Mouse (Mus musculus) heart, embryonic 12.5 days (tissue): ENCODE measurements around the gene Cab39. TPM values are rescaled to one million over a fixed set of nuclear protein-coding genes. Genes with fewer than 3 reads are reported as not detected.

Source experiments
- ATAC-seq: fragments of 200-750 bp; cut with Nextera tagmentation; 2 replicates; pipeline ENCODE4 v1.8.0; 2017; ENCODE audit warnings: moderate TSS enrichment, moderate library complexity; ENCODE audit not compliant: insufficient number of reproducible peaks, low FRiP score
- H3K27ac ChIP-seq: fragments of 300-500 bp; sonication (generic); 2 replicates; pipeline ENCODE4 v1.5.1; 2016; ENCODE audit warnings: mild to moderate bottlenecking, moderate library complexity; ENCODE audit not compliant: poor library complexity, severe bottlenecking
- H3K27me3 ChIP-seq: fragments of 300-500 bp; sonication (generic); replicated peaks from 2 replicates; pipeline ENCODE4 v1.6.1; 2016; ENCODE audit warnings: mild to moderate bottlenecking, moderate library complexity
- H3K36me3 ChIP-seq: fragments of 300-500 bp; sonication (generic); 2 replicates; pipeline ENCODE4 v1.6.1; 2016; ENCODE audit warnings: mild to moderate bottlenecking, moderate library complexity
- H3K4me1 ChIP-seq: fragments of 300-500 bp; sonication (generic); replicated peaks from 2 replicates; pipeline ENCODE4 v1.6.1; 2016; ENCODE audit warnings: mild to moderate bottlenecking
- H3K4me2 ChIP-seq: fragments of 300-500 bp; sonication (generic); 2 replicates; pipeline ENCODE4 v1.6.1; 2016; ENCODE audit warnings: mild to moderate bottlenecking, moderate library complexity
- H3K4me3 ChIP-seq: fragments of 300-500 bp; sonication (generic); 2 replicates; pipeline ENCODE4 v1.5.1; 2016; ENCODE audit warnings: mild to moderate bottlenecking
- H3K9ac ChIP-seq: fragments of 300-500 bp; sonication (generic); 2 replicates; pipeline ENCODE4 v1.6.1; 2016; ENCODE audit warnings: mild to moderate bottlenecking, moderate library complexity
- H3K9me3 ChIP-seq: fragments of 300-500 bp; sonication (generic); replicated peaks from 2 replicates; pipeline ENCODE4 v1.6.1; 2016; ENCODE audit warnings: mild to moderate bottlenecking, moderate library complexity
- WGBS: fragments of 180-500 bp; shearing (Covaris S2); methylation state at CpG from one replicate; pipeline ENCODE4 v1.1.7; 2016; 5-methylcytosine and 5-hydroxymethylcytosine counted together
- microRNA-seq: library from miRNA; unstranded; fragments of <30 nt; microRNA quantifications from one replicate; pipeline ENCODE4, GENCODE M21; 2017
- polyA plus RNA-seq: library from polyadenylated mRNA; unstranded; fragments of >200 nt; fragmentation: Nextera tagmentation; extraction: Ambion mirVana; gene quantifications from 2 replicates; pipeline ENCODE4 v1.2.1, GENCODE M21; 2016

The Cab39 gene
- polyA plus RNA-seq, 1 experiment from 2014 or later, result 39.8 TPM

DNA sequence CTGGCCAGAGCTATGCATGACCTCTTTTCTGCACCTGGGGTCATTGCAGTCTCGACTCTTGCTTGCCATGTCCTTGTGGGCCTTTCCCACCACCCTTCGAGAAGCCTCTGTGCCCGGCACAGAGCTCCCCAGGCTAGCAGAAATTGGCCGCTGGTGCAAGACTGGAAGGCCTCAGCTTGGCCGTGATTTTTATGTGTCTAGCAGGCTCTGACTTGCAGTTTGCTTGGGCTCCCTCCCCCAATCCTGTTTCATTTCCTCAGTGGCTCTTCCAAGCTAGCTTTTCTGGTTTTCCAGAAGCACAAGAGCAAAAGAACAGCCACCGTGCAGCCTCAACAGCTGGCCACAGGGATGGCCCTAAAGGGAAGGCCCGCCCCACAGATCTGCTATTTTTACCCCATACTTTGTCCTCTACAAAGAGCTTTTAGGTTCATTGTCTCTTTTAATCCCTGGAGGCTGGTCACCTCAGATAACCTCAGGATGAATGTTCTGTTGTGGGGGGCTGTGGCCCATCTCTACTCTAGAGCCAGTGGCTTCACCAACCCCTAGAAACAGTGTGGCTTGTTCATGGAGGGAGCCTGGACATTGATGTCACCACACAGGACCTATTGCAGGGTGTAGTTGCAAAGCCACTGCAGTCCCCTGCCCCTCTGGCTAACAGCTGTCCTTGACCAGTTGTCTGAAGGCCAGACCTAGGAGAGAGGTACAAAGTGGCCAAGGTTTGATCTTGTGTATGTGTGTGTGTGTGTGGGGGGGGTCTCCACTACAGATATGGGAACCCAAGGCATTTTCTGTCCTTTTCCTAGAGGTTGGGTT is 107.5 kb downstream of the Cab39 start:
- 0 out of 2 replicates have a peak overlapping the region, but pooled peaks have one; percentile 7 for H3K9ac ChIP-seq
- WGBS, result 54% methylated on average over 7 of the region's 7 CpGs

More for the DNA sequence above, 107.5 kb downstream of the Cab39 start:
- Histone ChIP-seq H3K9me3 (no peaks in the 10 kb centered on the region), H3K4me3 (no peak overlapping the region), H3K4me2 (peak overlapping the region; percentile 27; the same call in 1 of the 2 replicates), H3K36me3 (peaks cover 28% of the 10 kb centered on the region), H3K4me1 (peaks cover 84% of the 10 kb centered on the region), H3K27ac (peak overlapping the region; percentile 74), H3K27me3 (no peaks in the 10 kb centered on the region)
- ATAC-seq, result no peak

Small RNAs within 50 kb of the gene (microRNA-seq; reads per million reads assigned to microRNA genes)
- gene Gm25472 (not detected), gene Mir8096 (not detected)

Other genes starting within 250 kb of the Cab39 start
- gene G530012D18Rik, start 217.8 kb upstream of the Cab39 start, polyA plus RNA-seq, result not detected in 2 replicates
- 1.4 and 1.5 TPM in 2 replicates for gene Sp110, start 194.6 kb upstream of the Cab39 start, polyA plus RNA-seq
- gene Sp140, start 193.1 kb upstream of the Cab39 start, polyA plus RNA-seq, result 1.4 and 2.1 TPM in 2 replicates
- 0.88 and 1.2 TPM in 2 replicates for gene Sp100, start 143.5 kb upstream of the Cab39 start, polyA plus RNA-seq
- 1.3 and 1.4 TPM in 2 replicates for gene A630001G21Rik, start 14.8 kb upstream of the Cab39 start, polyA plus RNA-seq
- gene Itm2c, start 100.8 kb downstream of the Cab39 start, polyA plus RNA-seq, result 261 TPM in 2 replicates
- 0.08 TPM in 1 of 2 replicates, not detected in the other for gene 4933407L21Rik, start 135.0 kb downstream of the Cab39 start, polyA plus RNA-seq
- 0.08 and 0.09 TPM in 2 replicates for gene Gpr55, start 167.6 kb downstream of the Cab39 start, polyA plus RNA-seq
- gene Spata3, start 223.4 kb downstream of the Cab39 start, polyA plus RNA-seq, result not detected in 2 replicates